Mouse (Mus musculus) liver, embryonic 16.5 days (tissue): ENCODE measurements around the gene Bdnf. TPM values are rescaled to one million over a fixed set of nuclear protein-coding genes. Genes with fewer than 3 reads are reported as not detected.

ENCODE experiments used
- ATAC-seq: fragments of 200-750 bp; cut with Nextera tagmentation; 2 replicates; pipeline ENCODE4 v1.8.0; 2017; ENCODE audit warnings: low read depth, mild to moderate bottlenecking, moderate number of reproducible peaks, moderate library complexity
- H3K27ac ChIP-seq: fragments of 300-500 bp; sonication (generic); 2 replicates; pipeline ENCODE4 v1.5.1; 2014; ENCODE audit warnings: mild to moderate bottlenecking, low read length
- H3K27me3 ChIP-seq: fragments of 300-500 bp; sonication (generic); 2 replicates; pipeline ENCODE4 v1.6.1; 2014; ENCODE audit warnings: low read depth, low read length, mixed read lengths; ENCODE audit not compliant: control insufficient read depth, insufficient read depth
- H3K36me3 ChIP-seq: fragments of 300-500 bp; sonication (generic); 2 replicates; pipeline ENCODE4 v1.6.1; 2014; ENCODE audit warnings: mild to moderate bottlenecking; ENCODE audit not compliant: control insufficient read depth, insufficient read depth
- H3K4me1 ChIP-seq: fragments of 300-500 bp; sonication (generic); 2 replicates; pipeline ENCODE4 v1.6.1; 2014; ENCODE audit warnings: low read depth, low read length, mixed read lengths; ENCODE audit not compliant: control insufficient read depth
- H3K4me2 ChIP-seq: fragments of 300-500 bp; sonication (generic); 2 replicates; pipeline ENCODE4 v1.6.1; 2014; ENCODE audit warnings: low read depth, low read length, mixed read lengths
- H3K4me3 ChIP-seq: fragments of 300-500 bp; sonication (generic); 2 replicates; pipeline ENCODE4 v1.5.1; 2014; ENCODE audit warnings: low read depth, mild to moderate bottlenecking, low read length
- H3K9ac ChIP-seq: fragments of 300-500 bp; sonication (generic); 2 replicates; pipeline ENCODE4 v1.6.1; 2014; ENCODE audit warnings: low read depth, low read length
- H3K9me3 ChIP-seq: fragments of 300-500 bp; sonication (generic); replicated peaks from 2 replicates; pipeline ENCODE4 v1.6.1; 2016; ENCODE audit warnings: low read length; ENCODE audit not compliant: control insufficient read depth
- WGBS: fragments of 180-500 bp; shearing (Covaris S2); extraction: QIAGEN DNeasy Blood & Tissue Kit; methylation state at CpG from one replicate; pipeline ENCODE4 v1.1.7; 2014; ENCODE audit not compliant: insufficient replicate concordance; 5-methylcytosine and 5-hydroxymethylcytosine counted together
- polyA plus RNA-seq: library from polyadenylated mRNA; unstranded; fragments of >200 nt; fragmentation: Nextera tagmentation; extraction: Ambion mirVana; gene quantifications from 2 replicates; pipeline ENCODE4 v1.2.1, GENCODE M21; 2015

Gene Bdnf
- polyA plus RNA-seq, 1 experiment from 2014 or later = 0.04 TPM

GRCm38 (mm10) chr2:109748815-109749214, 74.3 kb downstream of the Bdnf start:
- Histone ChIP-seq H3K36me3 (no peaks in the 10 kb centered on the region), H3K4me1 (no peaks in the 10 kb centered on the region), H3K27ac (no peak overlapping the region), H3K4me3 (no peak overlapping the region), H3K9me3 (no peaks in the 10 kb centered on the region), H3K9ac (no peak overlapping the region), H3K4me2 (no peak overlapping the region), H3K27me3 (no peaks in the 10 kb centered on the region)
- 52% methylated on average over 4 of the region's 4 CpGs for WGBS
- ATAC-seq = no peak

- no peaks in the 10 kb centered on the region for H3K9me3 ChIP-seq
- no peak overlapping the region for H3K27ac ChIP-seq
- no peaks in the 10 kb centered on the region for H3K27me3 ChIP-seq
- no peaks in the 10 kb centered on the region for H3K36me3 ChIP-seq
- no peaks in the 10 kb centered on the region for H3K4me1 ChIP-seq
- H3K4me3 ChIP-seq = no peak overlapping the region
- ATAC-seq = no peak
- no peak overlapping the region for H3K9ac ChIP-seq
- H3K4me2 ChIP-seq = no peak overlapping the region
Observed at GRCm38 (mm10) chr2:109749964-109750363, 75.5 kb downstream of the Bdnf start.

GRCm38 (mm10) chr2:109750484-109750883, 76.0 kb downstream of the Bdnf start:
- H3K4me2 ChIP-seq = no peak overlapping the region
- H3K27ac ChIP-seq = no peak overlapping the region
- no peaks in the 10 kb centered on the region for H3K27me3 ChIP-seq
- H3K4me3 ChIP-seq = no peak overlapping the region
- no peaks in the 10 kb centered on the region for H3K4me1 ChIP-seq
- 37% methylated on average over 1 of the region's 1 CpGs for WGBS
- H3K9ac ChIP-seq = no peak overlapping the region
- peak; percentile 85 for ATAC-seq
- no peaks in the 10 kb centered on the region for H3K9me3 ChIP-seq
- no peaks in the 10 kb centered on the region for H3K36me3 ChIP-seq

GRCm38 (mm10) chr2:109756305-109756704, 81.8 kb downstream of the Bdnf start:
- Histone ChIP-seq H3K4me1 (no peaks in the 10 kb centered on the region), H3K27me3 (no peaks in the 10 kb centered on the region), H3K4me3 (no peak overlapping the region), H3K36me3 (no peaks in the 10 kb centered on the region), H3K4me2 (no peak overlapping the region), H3K9ac (no peak overlapping the region), H3K9me3 (no peaks in the 10 kb centered on the region), H3K27ac (no peak overlapping the region)
- ATAC-seq = no peak
- WGBS = 14% methylated on average over 2 of the region's 2 CpGs

- no peak overlapping the region for H3K27ac ChIP-seq
- no peaks in the 10 kb centered on the region for H3K4me1 ChIP-seq
- WGBS = 24% methylated on average over 2 of the region's 2 CpGs
- no peak for ATAC-seq
- H3K9ac ChIP-seq = no peak overlapping the region
- H3K4me3 ChIP-seq = no peak overlapping the region
- H3K4me2 ChIP-seq = no peak overlapping the region
- H3K9me3 ChIP-seq = no peaks in the 10 kb centered on the region
- H3K36me3 ChIP-seq = no peaks in the 10 kb centered on the region
- H3K27me3 ChIP-seq = no peaks in the 10 kb centered on the region
Observed at GRCm38 (mm10) chr2:109766772-109767171, 92.3 kb downstream of the Bdnf start.

GRCm38 (mm10) chr2:109768814-109769213, 94.3 kb downstream of the Bdnf start:
- no peaks in the 10 kb centered on the region for H3K9me3 ChIP-seq
- ATAC-seq = no peak
- H3K27me3 ChIP-seq = no peaks in the 10 kb centered on the region
- 61% methylated on average over 3 of the region's 3 CpGs for WGBS
- no peaks in the 10 kb centered on the region for H3K36me3 ChIP-seq
- H3K4me3 ChIP-seq = no peak overlapping the region
- no peak overlapping the region for H3K27ac ChIP-seq
- no peak overlapping the region for H3K4me2 ChIP-seq
- no peak overlapping the region for H3K9ac ChIP-seq
- no peaks in the 10 kb centered on the region for H3K4me1 ChIP-seq

GRCm38 (mm10) chr2:109776374-109776773, 101.9 kb downstream of the Bdnf start:
- H3K4me2 ChIP-seq = no peak overlapping the region
- H3K4me3 ChIP-seq = no peak overlapping the region
- H3K27ac ChIP-seq = no peak overlapping the region
- H3K27me3 ChIP-seq = no peaks in the 10 kb centered on the region
- H3K4me1 ChIP-seq = no peaks in the 10 kb centered on the region
- H3K9me3 ChIP-seq = no peaks in the 10 kb centered on the region
- ATAC-seq = no peak
- no peaks in the 10 kb centered on the region for H3K36me3 ChIP-seq
- no peak overlapping the region for H3K9ac ChIP-seq
- 55% methylated on average over 6 of the region's 6 CpGs for WGBS

Other genes with a start within 250 kb of the Bdnf start
- 18.0 and 20.7 TPM in 2 replicates for gene Lin7c, start 216.2 kb downstream of the Bdnf start, polyA plus RNA-seq
- 2.9 and 3.5 TPM in 2 replicates for gene Lgr4, start 242.9 kb downstream of the Bdnf start, polyA plus RNA-seq